Mouse (Mus musculus) layer of hippocampus, adult 2 months (tissue): ENCODE measurements around the gene Capn2. TPM values are rescaled to one million over a fixed set of nuclear protein-coding genes. Genes with fewer than 3 reads are reported as not detected.

ENCODE experiments used
- DNase-seq, 2 experiments: peaks; one replicate each; pipeline ENCODE4 v3.0.0; 2022; ENCODE audit warnings: low spot score in 2 of 2
- H3K27ac ChIP-seq: fragments of 200-600 bp; 2 replicates; pipeline ENCODE4 v1.8.1; 2022
- H3K4me3 ChIP-seq: fragments of 200-600 bp; 2 replicates; pipeline ENCODE4 v1.8.1; 2022; ENCODE audit warnings: mild to moderate bottlenecking
- CTCF ChIP-seq: fragments of 200-600 bp; conservative IDR thresholded peaks from 2 replicates; pipeline ENCODE4 v1.8.1; 2022; ENCODE audit warnings: antibody characterized with exemption, mild to moderate bottlenecking, moderate library complexity
- total RNA-seq, 2 experiments: library from RNA; stranded (reverse); gene quantifications; 2 replicates each; pipeline ENCODE4 v1.2.3; 2021

The Capn2 gene
- total RNA-seq, 2 experiments from 2014 or later: 56.4 to 61.1 TPM

DNA sequence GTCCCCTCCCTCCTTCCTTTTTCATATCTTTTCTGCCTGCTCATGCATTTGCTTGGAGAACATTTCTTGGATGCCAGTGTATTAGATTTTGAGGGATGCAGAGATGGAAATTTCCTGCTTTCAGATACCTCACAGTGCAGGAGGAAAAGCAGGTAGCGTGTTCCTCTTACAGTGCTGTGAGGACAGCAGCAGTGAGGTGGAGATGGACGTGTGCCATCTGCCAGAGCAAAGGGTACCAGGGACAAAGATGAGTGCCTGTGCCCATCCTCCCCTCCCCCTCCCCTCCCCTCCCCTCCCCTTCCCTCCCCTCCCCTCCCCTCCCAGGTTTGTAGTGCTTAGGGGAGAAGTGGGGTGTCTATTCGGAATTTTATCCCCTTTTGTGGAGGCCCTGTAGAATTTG, 87.6 kb downstream of the Capn2 start:
- TF ChIP-seq CTCF: no peak
- no peak overlapping the region for H3K27ac ChIP-seq
- H3K4me3 ChIP-seq: no peak overlapping the region
- no peak for DNase-seq

DNA sequence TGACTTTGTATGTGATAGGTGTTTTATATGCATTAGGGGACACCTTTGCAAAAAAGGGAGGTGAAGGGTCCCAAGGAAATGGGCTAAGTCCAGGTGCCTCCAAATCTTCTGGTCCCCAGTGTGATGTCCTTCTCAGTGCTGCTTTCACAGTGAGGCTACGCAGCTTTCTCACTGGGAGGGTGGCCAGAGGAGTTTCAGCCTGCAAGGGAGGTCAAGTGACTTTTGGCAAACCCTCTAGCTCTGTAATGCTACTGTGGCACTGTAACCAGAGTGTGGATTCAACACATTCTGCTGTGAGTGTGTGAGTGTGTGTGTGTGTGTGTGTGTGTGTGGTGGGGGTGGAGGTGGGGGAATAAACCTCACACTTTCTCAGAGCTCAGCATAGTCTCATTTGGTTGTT, 90.0 kb downstream of the Capn2 start:
- TF ChIP-seq CTCF: no peak
- H3K4me3 ChIP-seq: no peak overlapping the region

DNA sequence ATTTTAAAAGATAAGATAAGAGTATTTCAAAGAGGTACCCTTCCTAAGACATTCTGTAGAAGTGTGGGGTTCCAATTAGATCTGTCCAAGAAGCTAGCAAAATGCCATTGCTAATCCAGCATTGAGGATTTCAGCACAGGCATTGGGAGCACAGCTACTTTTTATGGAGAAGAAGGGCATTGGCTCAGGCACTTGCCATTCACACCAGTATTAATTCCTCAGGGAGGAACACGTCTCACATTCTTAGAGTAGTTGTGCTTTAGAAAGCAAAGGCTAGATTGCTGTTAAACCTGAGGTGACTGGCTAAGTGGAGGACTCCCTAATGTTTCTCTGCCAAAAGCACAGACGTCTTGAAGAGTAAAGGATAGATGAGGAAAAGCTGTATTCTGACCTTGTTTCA, 91.0 kb downstream of the Capn2 start:
- Histone ChIP-seq H3K27ac (no peak overlapping the region), H3K4me3 (no peak overlapping the region)
- DNase-seq: no peak
- TF ChIP-seq CTCF: no peak

More for the DNA sequence above, 90.0 kb downstream of the Capn2 start:
- peak overlapping the region; percentile 37; the same call in 1 of the 2 replicates for H3K27ac ChIP-seq
- DNase-seq: no peak

DNA sequence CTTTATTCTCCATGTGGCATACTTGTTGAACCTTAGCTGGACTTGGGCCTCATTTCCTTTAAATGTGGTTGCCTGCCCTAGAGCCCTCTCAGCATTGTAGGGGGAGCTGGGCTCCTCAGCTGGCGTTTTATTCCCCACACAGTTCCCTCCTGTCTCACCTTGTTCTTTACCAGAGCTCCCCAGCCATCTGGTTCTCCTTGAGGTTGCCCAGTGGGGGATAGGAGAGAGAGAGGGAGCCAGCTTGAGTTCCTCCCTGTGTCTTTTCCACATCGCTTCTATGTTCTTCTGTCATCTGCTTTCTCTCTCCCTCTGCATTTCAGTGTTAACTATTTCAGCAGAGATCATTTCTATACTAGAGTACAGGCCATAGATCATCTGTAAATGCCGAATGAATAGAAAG, 92.2 kb downstream of the Capn2 start:
- Histone ChIP-seq H3K4me3 (no peak overlapping the region), H3K27ac (peak overlapping the region; percentile 59; the same call in 1 of the 2 replicates)
- DNase-seq: no peak
- TF ChIP-seq CTCF: no peak

DNA sequence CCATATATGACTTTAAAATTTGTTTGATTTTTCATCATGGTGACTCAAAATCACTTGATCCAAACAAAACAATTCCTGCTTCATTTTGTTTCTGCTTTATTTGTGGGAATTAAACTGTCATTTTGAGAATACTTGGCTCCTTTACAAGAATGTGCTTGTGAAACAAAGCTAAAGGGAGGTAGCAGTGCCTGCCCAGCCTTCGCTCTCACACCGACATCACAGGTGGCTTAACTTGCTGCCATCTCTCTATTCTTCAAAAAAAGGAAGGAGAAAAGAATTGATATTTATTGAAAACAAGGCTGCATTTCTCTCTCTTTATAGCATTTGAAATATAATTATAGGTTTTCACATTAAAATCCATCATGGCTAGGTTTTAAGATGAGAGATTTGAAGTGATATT, 93.1 kb downstream of the Capn2 start:
- no peak for DNase-seq
- Histone ChIP-seq H3K27ac (peak overlapping the region; percentile 58), H3K4me3 (no peak overlapping the region)
- no peak for TF ChIP-seq CTCF

DNA sequence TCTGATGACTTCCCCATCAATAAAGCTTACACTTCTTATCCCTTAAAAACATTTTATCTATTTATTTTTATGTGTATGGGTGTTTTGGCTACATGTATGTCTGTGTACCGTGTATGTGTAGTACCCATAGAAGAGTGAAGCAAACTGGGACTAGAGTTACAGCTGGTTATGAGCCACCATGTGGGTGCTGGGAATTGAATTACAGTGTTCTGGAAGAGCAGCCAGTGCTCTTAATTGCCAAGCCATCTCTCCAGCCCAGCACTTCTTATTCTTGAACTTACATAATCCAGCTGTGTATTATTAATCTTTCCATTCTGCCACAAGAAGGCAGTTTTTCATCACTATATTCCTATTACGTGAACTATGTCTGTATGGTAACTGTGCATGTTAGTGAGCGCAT, 97.9 kb downstream of the Capn2 start:
- no peak for TF ChIP-seq CTCF
- Histone ChIP-seq H3K4me3 (no peak overlapping the region), H3K27ac (no peak overlapping the region)
- no peak for DNase-seq

Other genes with a start within 250 kb of the Capn2 start
- 10 to 100 TPM; 62.9 to 65.3 TPM for gene Degs1, start 234.8 kb downstream of the Capn2 start, total RNA-seq
- 10 to 100 TPM; 46.3 to 46.7 TPM for gene Fbxo28, start 176.0 kb downstream of the Capn2 start, total RNA-seq
- 10 to 100 TPM; 31.1 to 32.4 TPM for gene Trp53bp2, start 108.4 kb downstream of the Capn2 start, total RNA-seq
- not detected for gene Capn8, start 47.4 kb upstream of the Capn2 start, total RNA-seq
- gene Ccdc185, start 231.6 kb upstream of the Capn2 start, total RNA-seq: under 1 TPM; 0.23 to 0.34 TPM
- gene Susd4, start 246.3 kb upstream of the Capn2 start, total RNA-seq: 100 to 1,000 TPM; 127 to 135 TPM